Mouse (Mus musculus): ENCODE measurements around the gene Abtb2. TPM values are rescaled to one million over a fixed set of nuclear protein-coding genes. Genes with fewer than 3 reads are reported as not detected.

Gene Abtb2
- polyA plus RNA-seq, 1 experiment: 10.6 TPM

- no peaks in the 10 kb centered on the region for H3K27me3 ChIP-seq (ENCODE audit: control insufficient read depth, insufficient read depth, low read length)
- no peaks in the 10 kb centered on the region for H3K36me3 ChIP-seq (ENCODE audit: control insufficient read depth, insufficient read depth, low read length)
- H3K4me3 ChIP-seq (ENCODE audit: extremely low read depth, insufficient read depth, insufficient read length): no peak overlapping the region
- TF ChIP-seq CTCF (IDR thresholded peaks at IDR 0.05; ENCODE audit: extremely low read depth, insufficient read depth, insufficient read length, insufficient replicate concordance) (no peak), POLR2A (IDR thresholded peaks at IDR 0.05; ENCODE audit: low read depth, low read length) (no peak)
- WGBS: 82% methylated on average over 9 of the region's 9 CpGs
- DNase-seq (ENCODE audit: low read depth in 1 of 2, low spot score in 2 of 2): no peak
- 0 out of 2 replicates have a peak, but pooled peaks cover 3% of the 10 kb centered on the region for H3K4me1 ChIP-seq (ENCODE audit: control insufficient read depth, insufficient read depth, insufficient read length)
- H3K27ac ChIP-seq (ENCODE audit: insufficient read depth, low read length): no peak overlapping the region
These were observed 25.9 kb downstream of the Abtb2 start for GRCm38 (mm10) chr2:103591742-103592590.

- Histone ChIP-seq H3K4me1 (ENCODE audit: control insufficient read depth, insufficient read depth, insufficient read length) (0 out of 2 replicates have a peak, but pooled peaks cover 3% of the 10 kb centered on the region), H3K27me3 (ENCODE audit: control insufficient read depth, insufficient read depth, low read length) (no peaks in the 10 kb centered on the region), H3K36me3 (ENCODE audit: control insufficient read depth, insufficient read depth, low read length) (no peaks in the 10 kb centered on the region), H3K4me3 (ENCODE audit: extremely low read depth, insufficient read depth, insufficient read length) (no peak overlapping the region), H3K27ac (ENCODE audit: insufficient read depth, low read length) (no peak overlapping the region)
- 92% methylated on average over 3 of the region's 3 CpGs for WGBS
- no peak for TF ChIP-seq CTCF (IDR thresholded peaks at IDR 0.05; ENCODE audit: extremely low read depth, insufficient read depth, insufficient read length, insufficient replicate concordance)
- TF ChIP-seq POLR2A (IDR thresholded peaks at IDR 0.05; ENCODE audit: low read depth, low read length): no peak
- no peak for DNase-seq (ENCODE audit: low read depth in 1 of 2, low spot score in 2 of 2)
These were observed 26.4 kb downstream of the Abtb2 start for GRCm38 (mm10) chr2:103592591-103592929.

GRCm38 (mm10) chr2:103594592-103595011 is 28.5 kb downstream of the Abtb2 start:
- DNase-seq (ENCODE audit: low read depth in 1 of 2, low spot score in 2 of 2): no peak
- 85% methylated on average over 6 of the region's 6 CpGs for WGBS
- peaks cover 3% of the 10 kb centered on the region; the same call in 1 of the 2 replicates for H3K4me1 ChIP-seq (ENCODE audit: control insufficient read depth, insufficient read depth, insufficient read length)
- no peaks in the 10 kb centered on the region for H3K27me3 ChIP-seq (ENCODE audit: control insufficient read depth, insufficient read depth, low read length)
- H3K36me3 ChIP-seq (ENCODE audit: control insufficient read depth, insufficient read depth, low read length): no peaks in the 10 kb centered on the region
- H3K4me3 ChIP-seq (ENCODE audit: extremely low read depth, insufficient read depth, insufficient read length): no peak overlapping the region
- H3K27ac ChIP-seq (ENCODE audit: insufficient read depth, low read length): no peak overlapping the region
- TF ChIP-seq CTCF (IDR thresholded peaks at IDR 0.05; ENCODE audit: extremely low read depth, insufficient read depth, insufficient read length, insufficient replicate concordance): no peak
- no peak for TF ChIP-seq POLR2A (IDR thresholded peaks at IDR 0.05; ENCODE audit: low read depth, low read length)

- WGBS: 68% methylated on average over 5 of the region's 5 CpGs
- H3K27ac ChIP-seq (ENCODE audit: insufficient read depth, low read length): no peak overlapping the region
- DNase-seq (ENCODE audit: low read depth in 1 of 2, low spot score in 2 of 2): no peak
- TF ChIP-seq CTCF (IDR thresholded peaks at IDR 0.05; ENCODE audit: extremely low read depth, insufficient read depth, insufficient read length, insufficient replicate concordance) (no peak), POLR2A (IDR thresholded peaks at IDR 0.05; ENCODE audit: low read depth, low read length) (no peak)
- no peaks in the 10 kb centered on the region for H3K27me3 ChIP-seq (ENCODE audit: control insufficient read depth, insufficient read depth, low read length)
- H3K4me3 ChIP-seq (ENCODE audit: extremely low read depth, insufficient read depth, insufficient read length): no peak overlapping the region
- H3K36me3 ChIP-seq (ENCODE audit: control insufficient read depth, insufficient read depth, low read length): no peaks in the 10 kb centered on the region
- H3K4me1 ChIP-seq (ENCODE audit: control insufficient read depth, insufficient read depth, insufficient read length): no peaks in the 10 kb centered on the region; the same call in 1 of the 2 replicates
These were observed 29.0 kb downstream of the Abtb2 start for GRCm38 (mm10) chr2:103595028-103595651.

DNA sequence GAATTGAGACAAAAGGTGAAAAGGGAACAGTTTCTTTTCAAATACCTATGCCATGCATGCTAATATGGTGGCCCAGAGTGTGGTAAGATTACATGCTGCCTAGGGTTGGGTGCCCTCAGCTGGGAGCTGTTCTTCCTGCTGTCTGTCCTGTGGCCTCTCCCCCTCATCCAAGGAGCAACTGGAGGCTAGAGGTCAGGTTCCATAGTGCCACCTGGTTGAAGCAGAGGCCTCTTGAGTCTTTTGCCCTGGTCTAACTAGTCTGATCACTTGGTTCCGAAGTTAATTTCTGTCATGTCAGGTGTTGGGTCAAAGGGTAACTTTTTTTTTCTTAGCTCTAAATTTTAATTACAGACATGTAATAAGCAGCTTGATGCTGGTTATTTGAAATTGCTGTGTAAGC is 33.2 kb downstream of the Abtb2 start:
- Histone ChIP-seq H3K36me3 (ENCODE audit: control insufficient read depth, insufficient read depth, low read length) (no peaks in the 10 kb centered on the region), H3K4me3 (ENCODE audit: extremely low read depth, insufficient read depth, insufficient read length) (no peak overlapping the region), H3K4me1 (ENCODE audit: control insufficient read depth, insufficient read depth, insufficient read length) (peaks cover 3% of the 10 kb centered on the region; the same call in 1 of the 2 replicates), H3K27me3 (ENCODE audit: control insufficient read depth, insufficient read depth, low read length) (no peaks in the 10 kb centered on the region), H3K27ac (ENCODE audit: insufficient read depth, low read length) (no peak overlapping the region)
- 89% methylated on average over 1 of the region's 1 CpGs for WGBS
- TF ChIP-seq POLR2A (IDR thresholded peaks at IDR 0.05; ENCODE audit: low read depth, low read length) (no peak), CTCF (IDR thresholded peaks at IDR 0.05; ENCODE audit: extremely low read depth, insufficient read depth, insufficient read length, insufficient replicate concordance) (no peak)
- DNase-seq (ENCODE audit: low read depth in 1 of 2, low spot score in 2 of 2): no peak

GRCm38 (mm10) chr2:103600165-103600891 is 34.2 kb downstream of the Abtb2 start:
- DNase-seq (ENCODE audit: low read depth in 1 of 2, low spot score in 2 of 2): no peak
- no peak for TF ChIP-seq POLR2A (IDR thresholded peaks at IDR 0.05; ENCODE audit: low read depth, low read length)
- H3K27ac ChIP-seq (ENCODE audit: insufficient read depth, low read length): no peak overlapping the region
- no peaks in the 10 kb centered on the region for H3K27me3 ChIP-seq (ENCODE audit: control insufficient read depth, insufficient read depth, low read length)
- WGBS: 59% methylated on average over 8 of the region's 8 CpGs
- peaks cover 3% of the 10 kb centered on the region; the same call in 1 of the 2 replicates for H3K4me1 ChIP-seq (ENCODE audit: control insufficient read depth, insufficient read depth, insufficient read length)
- H3K36me3 ChIP-seq (ENCODE audit: control insufficient read depth, insufficient read depth, low read length): no peaks in the 10 kb centered on the region
- no peak overlapping the region for H3K4me3 ChIP-seq (ENCODE audit: extremely low read depth, insufficient read depth, insufficient read length)
